Mouse (Mus musculus): ENCODE measurements around the gene Gdf11. TPM values are rescaled to one million over a fixed set of nuclear protein-coding genes. Genes with fewer than 3 reads are reported as not detected.

Gene Gdf11
- polyA plus RNA-seq, 1 experiment from 2014 or later = 62.3 TPM

- H3K27me3 ChIP-seq = no peaks in the 10 kb centered on the region
- CTCF ChIA-PET = interaction anchor here (1.3 to 3.3 kb wide), 4 partner anchors 11 to 62 kb away, joined by 3 to 14 read pairs (median 4); no protein-coding TSS in a partner anchor
- no peak for TF ChIP-seq CTCF (IDR thresholded peaks at IDR 0.05)
- ATAC-seq (no peak), DNase-seq (ENCODE audit: low read depth, low spot score) (no peak)
- in situ Hi-C loops (cut with MboI; ENCODE audit: low pct_unique_long_range_greater_than_20kb) = loop anchor here (5.0 kb wide), 1 partner anchor 131 kb away; no protein-coding TSS in a partner anchor
- POLR2A ChIA-PET = no interaction called here
These were observed 44.9 kb downstream of the Gdf11 start for GRCm38 (mm10) chr10:128846664-128847063.

GRCm38 (mm10) chr10:128845516-128845915 is 46.0 kb downstream of the Gdf11 start:
- no peak for DNase-seq (ENCODE audit: low read depth, low spot score)
- in situ Hi-C loops (cut with MboI; ENCODE audit: low pct_unique_long_range_greater_than_20kb) = loop anchor here (5.0 kb wide), 1 partner anchor 132 kb away; no protein-coding TSS in a partner anchor
- ChIA-PET POLR2A (no interaction called here), CTCF (interaction anchor here (1.0 to 1.8 kb wide), 4 partner anchors 8 to 86 kb away, joined by 3 to 7 read pairs (median 4); partner anchors contain the start of gene Bloc1s1)
- peak; percentile 58 for TF ChIP-seq CTCF (IDR thresholded peaks at IDR 0.05)
- ATAC-seq = no peak
- no peaks in the 10 kb centered on the region for H3K27me3 ChIP-seq

- ChIA-PET CTCF (interaction anchor here (0.7 to 2.6 kb wide), 5 partner anchors 11 to 103 kb away, joined by 3 to 9 read pairs (median 3); no protein-coding TSS in a partner anchor), POLR2A (no interaction called here)
- DNase-seq (ENCODE audit: low read depth, low spot score) (no peak), ATAC-seq (no peak)
- TF ChIP-seq CTCF (IDR thresholded peaks at IDR 0.05) = no peak
- in situ Hi-C loops (cut with MboI; ENCODE audit: low pct_unique_long_range_greater_than_20kb) = loop anchor here (5.0 kb wide), 1 partner anchor 54 kb away; no protein-coding TSS in a partner anchor
- no peaks in the 10 kb centered on the region for H3K27me3 ChIP-seq
These were observed 48.3 kb downstream of the Gdf11 start for GRCm38 (mm10) chr10:128843260-128843659.

- POLR2A ChIA-PET = no interaction called here
- DNase-seq (ENCODE audit: low read depth, low spot score) = no peak
- TF ChIP-seq CTCF (IDR thresholded peaks at IDR 0.05) = no peak
These were observed 50.9 kb downstream of the Gdf11 start for GRCm38 (mm10) chr10:128840612-128841011.

GRCm38 (mm10) chr10:128839434-128839833 is 52.1 kb downstream of the Gdf11 start:
- POLR2A ChIA-PET = no interaction called here
- CTCF ChIA-PET = no interaction called here
- no peak for DNase-seq (ENCODE audit: low read depth, low spot score)
- no peaks in the 10 kb centered on the region for H3K27me3 ChIP-seq
- no peak for TF ChIP-seq CTCF (IDR thresholded peaks at IDR 0.05)
- in situ Hi-C loops (cut with MboI; ENCODE audit: low pct_unique_long_range_greater_than_20kb) = no loop called here
- ATAC-seq = no peak

More at GRCm38 (mm10) chr10:128840612-128841011, 50.9 kb downstream of the Gdf11 start:
- in situ Hi-C loops (cut with MboI; ENCODE audit: low pct_unique_long_range_greater_than_20kb) = loop anchor here (5.0 kb wide), 1 partner anchor 57 kb away; no protein-coding TSS in a partner anchor
- CTCF ChIA-PET = interaction anchor here (1.0 to 1.1 kb wide), 2 partner anchors 52 to 73 kb away, joined by 3 read pairs; no protein-coding TSS in a partner anchor
- ATAC-seq = no peak
- H3K27me3 ChIP-seq = no peaks in the 10 kb centered on the region

GRCm38 (mm10) chr10:128837400-128837799 is 54.1 kb downstream of the Gdf11 start:
- ChIA-PET POLR2A (no interaction called here), CTCF (interaction anchor here (1.0 kb wide), 1 partner anchor 13 kb away, joined by 3 read pairs; no protein-coding TSS in a partner anchor)
- no peak for DNase-seq (ENCODE audit: low read depth, low spot score)
- ATAC-seq = no peak
- no peaks in the 10 kb centered on the region for H3K27me3 ChIP-seq
- TF ChIP-seq CTCF (IDR thresholded peaks at IDR 0.05) = peak; percentile 57
- in situ Hi-C loops (cut with MboI; ENCODE audit: low pct_unique_long_range_greater_than_20kb) = no loop called here

Other genes starting within 250 kb of the Gdf11 start
- gene Ikzf4, start 245.7 kb downstream of the Gdf11 start, polyA plus RNA-seq (2021) = 0.10 TPM
- gene Suox, start 217.6 kb downstream of the Gdf11 start, polyA plus RNA-seq (2021) = 15.2 TPM
- 93.3 TPM for gene Rab5b, start 195.5 kb downstream of the Gdf11 start, polyA plus RNA-seq (2021)
- gene Pmel, start 187.5 kb downstream of the Gdf11 start, polyA plus RNA-seq (2021) = 1.1 TPM
- 30.2 TPM for gene Cdk2, start 186.7 kb downstream of the Gdf11 start, polyA plus RNA-seq (2021)
- gene Dgka, start 146.9 kb downstream of the Gdf11 start, polyA plus RNA-seq (2021) = 9.9 TPM
- gene Pym1, start 143.8 kb downstream of the Gdf11 start, polyA plus RNA-seq (2021) = 37.8 TPM
- 18.6 TPM for gene Mmp19, start 100.8 kb downstream of the Gdf11 start, polyA plus RNA-seq (2021)
- gene Dnajc14, start 87.7 kb downstream of the Gdf11 start, polyA plus RNA-seq (2021) = 81.8 TPM
- 26.7 TPM for gene Tmem198b, start 87.3 kb downstream of the Gdf11 start, polyA plus RNA-seq (2021)
- gene Sarnp, start 74.4 kb downstream of the Gdf11 start, polyA plus RNA-seq (2021) = 105 TPM
- gene Ormdl2, start 70.1 kb downstream of the Gdf11 start, polyA plus RNA-seq (2021) = 56.5 TPM
- 2,035 TPM for gene Cd63, start 9.3 kb upstream of the Gdf11 start, polyA plus RNA-seq (2021)
- 10.8 TPM for gene Rdh5, start 31.2 kb upstream of the Gdf11 start, polyA plus RNA-seq (2021)
- gene Bloc1s1, start 32.3 kb upstream of the Gdf11 start, polyA plus RNA-seq (2021) = 203 TPM
- 20.3 TPM for gene Itga7, start 42.1 kb upstream of the Gdf11 start, polyA plus RNA-seq (2021)
- gene Mettl7b, start 69.3 kb upstream of the Gdf11 start, polyA plus RNA-seq (2021) = 6.1 TPM
- gene Olfr9, start 97.7 kb upstream of the Gdf11 start, polyA plus RNA-seq (2021) = not detected
- gene Olfr763, start 119.1 kb upstream of the Gdf11 start, polyA plus RNA-seq (2021) = not detected
- gene Olfr764-ps1, start 148.2 kb upstream of the Gdf11 start, polyA plus RNA-seq (2021) = not detected
- gene Olfr765, start 158.3 kb upstream of the Gdf11 start, polyA plus RNA-seq (2021) = not detected
- gene Olfr766-ps1, start 177.3 kb upstream of the Gdf11 start, polyA plus RNA-seq (2021) = not detected
- gene Olfr767, start 191.2 kb upstream of the Gdf11 start, polyA plus RNA-seq (2021) = 0.03 TPM
- gene Olfr768, start 207.7 kb upstream of the Gdf11 start, polyA plus RNA-seq (2021) = not detected
- gene Olfr769, start 226.1 kb upstream of the Gdf11 start, polyA plus RNA-seq (2021) = not detected
- not detected for gene Olfr770, start 247.3 kb upstream of the Gdf11 start, polyA plus RNA-seq (2021)